Mouse (Mus musculus): Measurements from ENCODE around the gene Slc25a47.

GRCm38 (mm10) chr12:108849488-108850022 is 13.7 kb downstream of the Slc25a47 start:
- TF ChIP-seq MAX (IDR thresholded peaks at IDR 0.05; ENCODE audit: low read depth) = no peak
- TF ChIP-seq POLR2A (IDR thresholded peaks at IDR 0.05; ENCODE audit: insufficient read length, low read depth) = no peak
- TF ChIP-seq CEBPB (IDR thresholded peaks at IDR 0.05; ENCODE audit: insufficient read depth, poor library complexity, severe bottlenecking) = no peak
- no peak for TF ChIP-seq TCF3 (IDR thresholded peaks at IDR 0.05; ENCODE audit: insufficient read length, low read depth)
- no peak for TF ChIP-seq USF1 (IDR thresholded peaks at IDR 0.05; ENCODE audit: low read depth)
- TF ChIP-seq MYOG (IDR thresholded peaks at IDR 0.05; ENCODE audit: control insufficient read depth in 1 of 3, insufficient read depth in 1 of 3, insufficient read length in 2 of 3, low read depth in 2 of 3) = peak in 1 of 3 experiments; percentile 8
- no peak for TF ChIP-seq REST (IDR thresholded peaks at IDR 0.05; ENCODE audit: insufficient read depth, insufficient read length)

All from myocyte (in vitro differentiated cells).